Mouse (Mus musculus) cerebellum, postnatal 4 days (tissue): ENCODE results near the gene Cluap1.

Experiments used
- DNase-seq, 2 experiments: peaks; one replicate each; pipeline ENCODE4 v3.0.0; 2022; ENCODE audit warnings: low spot score in 2 of 2, mixed read lengths in 1 of 2

Cluap1 gene

GRCm38 (mm10) chr16:3908537-3909111, at the start of gene Cluap1, which contains the start of gene 1700037C18Rik:
Gene Cluap1, plus strand, starts transcription at chr16:3908801.
Gene 1700037C18Rik, minus strand, starts transcription at chr16:3908689.
- DNase-seq: peak; percentile 82 to 90

- no peak for DNase-seq
Observed at GRCm38 (mm10) chr16:3859254-3859653, 49.3 kb upstream of the Cluap1 start.

- no peak for DNase-seq
Observed at GRCm38 (mm10) chr16:3871815-3872214, 36.8 kb upstream of the Cluap1 start.

- peak; percentile 69 to 87 for DNase-seq
Observed at GRCm38 (mm10) chr16:3872216-3873047, 36.2 kb upstream of the Cluap1 start, which contains the start of gene Naa60. Gene Naa60, plus strand, starts transcription at chr16:3872375.

- DNase-seq: no peak
Observed at GRCm38 (mm10) chr16:3876346-3876745, 32.3 kb upstream of the Cluap1 start.

- peak; percentile 92 to 96 for DNase-seq
Observed at GRCm38 (mm10) chr16:3884201-3885064, 24.2 kb upstream of the Cluap1 start, which contains the start of the genes Zfp597 and Gm20695. Gene Zfp597, minus strand, starts transcription at chr16:3884561. Gene Gm20695, plus strand, starts transcription at chr16:3884648.

GRCm38 (mm10) chr16:3885065-3885670, 23.4 kb upstream of the Cluap1 start:
- DNase-seq: no peak

- DNase-seq: no peak
Observed at GRCm38 (mm10) chr16:3891621-3892295, 16.8 kb upstream of the Cluap1 start.

- no peak for DNase-seq
Observed at GRCm38 (mm10) chr16:3893739-3894138, 14.9 kb upstream of the Cluap1 start.

- DNase-seq: no peak
Observed at GRCm38 (mm10) chr16:3895173-3895792, 13.3 kb upstream of the Cluap1 start.

GRCm38 (mm10) chr16:3896046-3896445, 12.6 kb upstream of the Cluap1 start:
- no peak for DNase-seq

GRCm38 (mm10) chr16:3896553-3896952, 12.0 kb upstream of the Cluap1 start:
- DNase-seq: no peak

- DNase-seq: no peak
Observed at GRCm38 (mm10) chr16:3907471-3907870, 1.1 kb upstream of the Cluap1 start.

- DNase-seq: no peak
Observed at GRCm38 (mm10) chr16:3909118-3909517, 517 bp downstream of the Cluap1 start.

- DNase-seq: no peak
Observed at GRCm38 (mm10) chr16:3920756-3921155, 12.2 kb downstream of the Cluap1 start.

GRCm38 (mm10) chr16:3923515-3923914, 14.9 kb downstream of the Cluap1 start:
- DNase-seq: no peak

GRCm38 (mm10) chr16:3923966-3924365, 15.4 kb downstream of the Cluap1 start:
- no peak for DNase-seq

- no peak for DNase-seq
Observed at GRCm38 (mm10) chr16:3928582-3928981, 20.0 kb downstream of the Cluap1 start.

GRCm38 (mm10) chr16:3929151-3929550, 20.6 kb downstream of the Cluap1 start:
- no peak for DNase-seq

GRCm38 (mm10) chr16:3933536-3933935, 24.9 kb downstream of the Cluap1 start:
- no peak for DNase-seq
